Mouse (Mus musculus): ENCODE results near the gene Myo1e. TPM values are rescaled to one million over a fixed set of nuclear protein-coding genes. Genes with fewer than 3 reads are reported as not detected.

The Myo1e gene
- polyA plus RNA-seq, 1 experiment from 2014 or later: 15.2 TPM

DNA sequence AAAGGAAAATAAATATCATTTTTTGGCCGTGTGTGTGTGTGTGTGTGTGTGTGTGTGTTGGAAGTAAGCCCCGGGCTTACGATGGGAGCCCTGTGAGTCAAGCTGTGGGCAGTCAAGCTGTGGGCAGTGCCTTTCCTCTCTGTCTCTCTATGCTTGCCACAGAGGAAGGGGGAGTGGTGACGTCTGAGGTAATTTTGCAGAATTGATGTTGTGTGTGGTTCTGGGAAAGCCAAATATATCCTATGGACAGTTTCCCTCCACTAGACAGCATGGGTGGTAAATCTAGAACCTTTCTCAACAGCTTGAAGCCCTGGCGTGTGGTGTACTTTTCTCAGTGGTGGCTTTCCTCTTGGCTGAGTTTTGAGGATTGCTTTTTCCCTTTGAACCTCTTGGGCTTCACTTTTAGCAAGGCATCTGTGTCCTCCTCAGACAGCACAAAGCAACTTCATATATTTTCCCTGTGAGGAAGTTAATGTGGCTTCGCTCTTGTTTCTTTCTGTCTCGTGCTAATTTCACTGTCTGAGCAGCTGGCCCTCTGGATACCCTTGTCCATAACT is 77.5 kb downstream of the Myo1e start:
- 71% methylated on average over 7 of the region's 7 CpGs for WGBS
- Histone ChIP-seq H3K4me3 (no peak overlapping the region), H3K9me3 (replicated peaks) (no peaks in the 10 kb centered on the region), H3K27ac (ENCODE audit: poor library complexity, severe bottlenecking) (no peak overlapping the region), H3K4me1 (replicated peaks) (peaks cover 12% of the 10 kb centered on the region), H3K4me2 (no peak overlapping the region), H3K9ac (no peak overlapping the region), H3K27me3 (replicated peaks) (no peaks in the 10 kb centered on the region), H3K36me3 (no peaks in the 10 kb centered on the region)
- ATAC-seq (ENCODE audit: insufficient number of reproducible peaks, low FRiP score): no peak

DNA sequence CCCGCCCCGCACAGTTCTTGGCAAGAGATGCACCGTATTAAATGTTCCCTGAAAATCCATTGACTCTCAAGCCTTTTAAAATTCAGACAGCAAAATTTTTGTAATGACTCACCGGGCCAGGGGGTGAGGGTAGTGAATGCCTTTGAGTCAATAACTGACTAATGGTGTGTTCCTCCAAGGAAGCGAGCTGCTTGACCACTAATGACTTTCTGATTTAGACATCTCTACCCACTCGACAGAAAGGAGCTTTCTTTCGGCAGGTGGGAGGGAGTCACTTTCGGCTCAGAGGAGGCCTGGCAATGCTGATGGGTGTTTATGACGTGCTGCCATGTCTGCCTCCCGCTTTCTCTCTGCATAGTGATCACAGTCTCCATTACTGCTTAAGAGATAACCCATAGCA is 83.6 kb downstream of the Myo1e start:
- no peak for ATAC-seq (ENCODE audit: insufficient number of reproducible peaks, low FRiP score)
- no peak overlapping the region for H3K27ac ChIP-seq (ENCODE audit: poor library complexity, severe bottlenecking)
- WGBS: 74% methylated on average over 10 of the region's 10 CpGs

DNA sequence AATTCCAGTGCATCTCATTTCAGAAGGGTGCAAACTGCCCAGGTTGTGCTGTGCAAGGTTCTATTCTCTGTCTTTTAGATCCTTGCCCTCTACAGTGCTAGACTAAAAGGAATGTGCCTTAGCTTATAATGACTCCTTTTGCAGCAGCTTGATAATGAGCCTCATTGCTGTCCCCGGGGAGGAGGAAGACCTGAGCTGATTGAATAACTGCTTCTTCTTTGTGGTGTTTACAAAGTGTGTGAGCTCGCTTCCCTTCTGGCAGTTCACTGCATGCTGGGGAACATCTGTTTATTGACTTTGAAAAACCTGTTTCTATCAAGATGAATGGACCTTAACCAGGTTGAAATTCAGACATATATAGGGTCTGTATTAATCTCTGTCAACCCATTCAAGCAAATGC is 89.8 kb downstream of the Myo1e start:
- H3K9ac ChIP-seq: no peak overlapping the region
- H3K4me2 ChIP-seq: no peak overlapping the region
- ATAC-seq (ENCODE audit: insufficient number of reproducible peaks, low FRiP score): no peak
- peaks cover 3% of the 10 kb centered on the region; the same call in 1 of the 2 replicates for H3K9me3 ChIP-seq (replicated peaks)
- peaks cover 6% of the 10 kb centered on the region for H3K4me1 ChIP-seq (replicated peaks)
- no peak overlapping the region for H3K27ac ChIP-seq (ENCODE audit: poor library complexity, severe bottlenecking)
- no peaks in the 10 kb centered on the region for H3K27me3 ChIP-seq (replicated peaks)
- peaks cover 28% of the 10 kb centered on the region for H3K36me3 ChIP-seq
- 34% methylated on average over 2 of the region's 2 CpGs for WGBS
- no peak overlapping the region for H3K4me3 ChIP-seq

More for the DNA sequence above, 83.6 kb downstream of the Myo1e start:
- Histone ChIP-seq H3K4me2 (no peak overlapping the region), H3K36me3 (peaks cover 5% of the 10 kb centered on the region; the same call in 1 of the 2 replicates), H3K9ac (no peak overlapping the region), H3K4me1 (replicated peaks) (peaks cover 3% of the 10 kb centered on the region; the same call in 1 of the 2 replicates), H3K4me3 (no peak overlapping the region), H3K27me3 (replicated peaks) (no peaks in the 10 kb centered on the region), H3K9me3 (replicated peaks) (no peaks in the 10 kb centered on the region)

DNA sequence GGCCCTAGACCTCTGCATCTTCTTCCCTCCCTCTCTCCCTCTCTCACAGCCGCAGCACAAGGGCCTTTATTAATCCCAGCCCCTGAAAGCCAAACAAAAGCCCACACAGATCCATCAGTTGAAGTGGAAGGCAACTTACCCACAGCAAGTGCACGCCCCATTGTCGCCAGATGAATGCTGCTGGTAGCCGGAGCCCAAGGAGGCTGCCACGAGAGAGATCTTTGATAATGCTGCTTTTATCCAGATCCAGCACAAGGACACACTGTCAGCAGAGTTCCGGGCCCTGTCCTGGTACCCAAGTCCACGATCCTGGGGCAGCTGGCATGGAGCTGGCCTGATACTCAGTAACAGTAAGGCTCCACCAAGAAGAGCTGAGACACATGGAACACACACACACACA is 91.1 kb downstream of the Myo1e start:
- no peak for ATAC-seq (ENCODE audit: insufficient number of reproducible peaks, low FRiP score)
- H3K27ac ChIP-seq (ENCODE audit: poor library complexity, severe bottlenecking): no peak overlapping the region
- H3K4me3 ChIP-seq: no peak overlapping the region
- H3K9ac ChIP-seq: no peak overlapping the region
- H3K27me3 ChIP-seq (replicated peaks): no peaks in the 10 kb centered on the region
- H3K36me3 ChIP-seq: peaks cover 34% of the 10 kb centered on the region
- no peak overlapping the region for H3K4me2 ChIP-seq
- WGBS: 65% methylated on average over 7 of the region's 7 CpGs
- H3K9me3 ChIP-seq (replicated peaks): peaks cover 11% of the 10 kb centered on the region; the same call in 1 of the 2 replicates
- H3K4me1 ChIP-seq (replicated peaks): peaks cover 6% of the 10 kb centered on the region

DNA sequence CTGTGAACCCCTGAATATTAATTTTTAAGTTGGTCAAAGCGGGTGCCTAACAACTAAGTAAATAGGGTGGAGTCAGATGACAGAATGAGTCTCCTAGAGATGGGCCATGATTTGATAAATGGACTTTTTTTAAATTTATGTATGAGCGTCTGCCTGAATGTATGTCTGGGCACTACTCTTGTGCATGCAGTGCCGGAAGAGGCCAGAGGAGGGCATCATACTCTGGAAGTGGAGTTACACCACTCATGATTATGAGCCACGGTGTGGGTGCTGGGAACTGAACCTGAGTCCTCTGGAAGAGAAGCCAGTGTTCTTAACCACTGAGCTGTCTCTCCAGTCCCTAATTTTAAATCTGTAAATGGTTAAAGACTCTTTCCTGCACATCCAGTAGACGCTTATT is 93.6 kb downstream of the Myo1e start:
- no peak overlapping the region for H3K27ac ChIP-seq (ENCODE audit: poor library complexity, severe bottlenecking)
- no peaks in the 10 kb centered on the region for H3K27me3 ChIP-seq (replicated peaks)
- H3K4me1 ChIP-seq (replicated peaks): peaks cover 3% of the 10 kb centered on the region; the same call in 1 of the 2 replicates
- H3K4me2 ChIP-seq: no peak overlapping the region
- H3K4me3 ChIP-seq: no peak overlapping the region
- peaks cover 34% of the 10 kb centered on the region for H3K36me3 ChIP-seq
- no peak for ATAC-seq (ENCODE audit: insufficient number of reproducible peaks, low FRiP score)
- WGBS: 94% methylated on average over 5 of the region's 5 CpGs
- peaks cover 11% of the 10 kb centered on the region; the same call in 1 of the 2 replicates for H3K9me3 ChIP-seq (replicated peaks)
- no peak overlapping the region for H3K9ac ChIP-seq

DNA sequence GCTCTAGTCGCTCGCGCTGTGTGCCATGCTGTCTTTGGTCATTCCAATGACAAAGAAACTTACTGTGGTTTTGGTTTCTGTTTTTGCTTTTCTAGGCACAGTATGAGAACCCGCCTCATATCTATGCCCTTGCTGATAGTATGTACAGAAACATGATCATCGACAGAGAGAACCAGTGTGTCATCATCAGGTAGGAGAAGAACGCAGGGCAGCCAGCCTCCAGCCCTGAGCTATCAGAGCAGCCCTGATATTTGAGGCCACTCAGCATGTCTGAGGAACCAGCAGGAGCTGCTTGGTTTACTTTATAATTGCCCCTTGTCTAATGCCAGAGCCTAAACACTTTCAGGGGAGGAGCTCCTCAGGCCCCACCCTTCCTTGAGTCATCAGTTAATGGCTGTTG is 94.4 kb downstream of the Myo1e start:
- 87% methylated on average over 6 of the region's 6 CpGs for WGBS
- peaks cover 2% of the 10 kb centered on the region; the same call in 1 of the 2 replicates for H3K4me1 ChIP-seq (replicated peaks)
- peaks cover 11% of the 10 kb centered on the region; the same call in 1 of the 2 replicates for H3K9me3 ChIP-seq (replicated peaks)
- H3K4me3 ChIP-seq: no peak overlapping the region
- H3K27me3 ChIP-seq (replicated peaks): no peaks in the 10 kb centered on the region
- no peak overlapping the region for H3K4me2 ChIP-seq
- ATAC-seq (ENCODE audit: insufficient number of reproducible peaks, low FRiP score): no peak
- H3K9ac ChIP-seq: no peak overlapping the region
- peaks cover 34% of the 10 kb centered on the region for H3K36me3 ChIP-seq
- no peak overlapping the region for H3K27ac ChIP-seq (ENCODE audit: poor library complexity, severe bottlenecking)

DNA sequence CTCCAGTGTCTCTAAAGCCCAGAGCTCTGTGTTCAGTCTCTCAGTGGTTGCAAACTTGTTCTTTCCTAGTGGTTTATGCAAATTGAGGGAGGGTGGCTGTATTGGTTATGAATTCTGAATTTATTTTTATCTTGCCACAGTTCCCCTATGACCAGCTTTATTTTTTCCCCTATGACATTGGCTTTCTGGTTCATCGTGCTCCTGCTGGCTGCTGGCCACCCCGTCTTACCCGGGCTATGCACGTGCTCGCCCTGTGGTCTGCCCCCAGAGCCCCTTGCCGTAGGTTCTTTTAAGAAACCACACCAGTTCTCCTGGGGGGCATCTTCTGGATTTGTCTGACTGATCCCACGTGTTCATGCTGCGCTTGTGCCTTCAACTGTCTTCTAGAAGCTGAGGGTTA is 97.8 kb downstream of the Myo1e start:
- no peaks in the 10 kb centered on the region for H3K27me3 ChIP-seq (replicated peaks)
- peaks cover 11% of the 10 kb centered on the region; the same call in 1 of the 2 replicates for H3K9me3 ChIP-seq (replicated peaks)
- peaks cover 23% of the 10 kb centered on the region for H3K36me3 ChIP-seq
- H3K9ac ChIP-seq: no peak overlapping the region
- H3K27ac ChIP-seq (ENCODE audit: poor library complexity, severe bottlenecking): no peak overlapping the region
- no peak for ATAC-seq (ENCODE audit: insufficient number of reproducible peaks, low FRiP score)
- no peaks in the 10 kb centered on the region for H3K4me1 ChIP-seq (replicated peaks)
- no peak overlapping the region for H3K4me3 ChIP-seq
- 89% methylated on average over 8 of the region's 8 CpGs for WGBS
- H3K4me2 ChIP-seq: no peak overlapping the region

DNA sequence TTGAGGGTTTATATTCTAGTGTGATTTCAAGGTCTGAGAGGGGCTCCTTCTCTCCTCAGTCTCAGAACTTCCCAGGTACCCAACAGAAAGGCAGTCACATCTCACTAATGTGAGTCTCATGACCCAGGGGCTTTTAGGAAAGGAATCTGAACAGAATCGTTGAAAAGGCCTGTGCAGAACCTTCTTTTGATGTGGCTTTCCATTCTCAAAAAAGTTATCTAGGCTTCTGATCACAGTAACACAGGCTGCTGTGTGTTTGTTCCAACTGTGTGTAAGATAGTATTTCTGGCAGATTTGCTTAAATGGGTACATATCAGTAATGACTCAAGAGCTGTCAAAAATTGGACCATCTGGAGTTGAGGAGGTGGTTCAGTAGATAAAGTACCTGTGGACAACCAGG is 102.9 kb downstream of the Myo1e start:
- WGBS: 56% methylated on average over 1 of the region's 1 CpGs
- no peaks in the 10 kb centered on the region for H3K4me1 ChIP-seq (replicated peaks)
- H3K27me3 ChIP-seq (replicated peaks): no peaks in the 10 kb centered on the region
- ATAC-seq (ENCODE audit: insufficient number of reproducible peaks, low FRiP score): no peak
- no peak overlapping the region for H3K9ac ChIP-seq
- H3K9me3 ChIP-seq (replicated peaks): no peaks in the 10 kb centered on the region
- peaks cover 3% of the 10 kb centered on the region; the same call in 1 of the 2 replicates for H3K36me3 ChIP-seq
- H3K4me3 ChIP-seq: no peak overlapping the region
- H3K4me2 ChIP-seq: no peak overlapping the region
- H3K27ac ChIP-seq (ENCODE audit: poor library complexity, severe bottlenecking): no peak overlapping the region

DNA sequence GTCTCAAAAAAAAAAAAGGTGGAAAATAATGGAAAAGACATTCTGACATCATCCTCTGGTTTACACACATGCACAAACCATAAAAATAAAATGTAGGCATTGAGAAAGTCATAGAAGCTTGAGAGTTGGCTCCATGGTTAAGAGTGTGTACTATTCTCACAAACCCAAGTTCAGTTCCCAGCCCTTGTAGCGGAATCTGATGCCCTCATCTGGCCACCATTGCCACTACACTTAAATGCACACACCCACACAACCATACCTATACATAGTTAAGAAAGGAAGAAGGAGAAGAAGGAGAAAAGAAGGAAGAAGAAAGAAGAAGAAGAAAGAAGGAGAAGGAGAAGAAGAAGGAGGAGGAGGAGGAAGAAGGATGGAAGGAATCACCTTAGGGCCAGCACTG is 106.9 kb downstream of the Myo1e start:
- WGBS: 85% methylated on average over 1 of the region's 1 CpGs
- no peak for ATAC-seq (ENCODE audit: insufficient number of reproducible peaks, low FRiP score)

DNA sequence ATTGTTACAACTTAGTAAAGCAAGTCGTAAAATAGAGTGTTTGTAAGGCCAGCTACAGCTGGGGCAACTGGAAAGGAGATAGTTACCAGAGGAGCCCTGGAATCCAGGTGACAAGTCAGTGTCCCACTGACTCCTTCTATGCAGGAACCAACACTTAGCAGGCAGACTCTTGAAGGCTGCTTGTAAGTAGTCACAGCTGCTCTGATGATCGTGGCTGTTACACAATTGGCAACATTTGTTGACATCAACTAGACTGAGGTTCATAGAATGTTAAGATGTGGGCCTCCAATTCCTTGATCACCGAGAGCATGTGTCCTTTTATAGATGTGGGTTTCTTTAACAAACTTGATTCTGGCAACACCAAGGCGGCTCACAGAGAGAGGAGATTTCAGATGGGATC is 108.0 kb downstream of the Myo1e start:
- H3K4me3 ChIP-seq: no peak overlapping the region
- H3K4me2 ChIP-seq: no peak overlapping the region
- H3K9me3 ChIP-seq (replicated peaks): no peaks in the 10 kb centered on the region
- H3K27ac ChIP-seq (ENCODE audit: poor library complexity, severe bottlenecking): no peak overlapping the region
- no peak overlapping the region for H3K9ac ChIP-seq
- H3K36me3 ChIP-seq: peaks cover 3% of the 10 kb centered on the region; the same call in 1 of the 2 replicates
- H3K27me3 ChIP-seq (replicated peaks): no peaks in the 10 kb centered on the region
- peaks cover 7% of the 10 kb centered on the region for H3K4me1 ChIP-seq (replicated peaks)
- WGBS: 79% methylated on average over 4 of the region's 4 CpGs
- no peak for ATAC-seq (ENCODE audit: insufficient number of reproducible peaks, low FRiP score)

More for the DNA sequence above, 106.9 kb downstream of the Myo1e start:
- H3K27ac ChIP-seq (ENCODE audit: poor library complexity, severe bottlenecking): no peak overlapping the region
- no peaks in the 10 kb centered on the region for H3K27me3 ChIP-seq (replicated peaks)
- peaks cover 7% of the 10 kb centered on the region for H3K4me1 ChIP-seq (replicated peaks)
- H3K4me2 ChIP-seq: no peak overlapping the region
- no peak overlapping the region for H3K9ac ChIP-seq
- no peak overlapping the region for H3K4me3 ChIP-seq
- H3K36me3 ChIP-seq: peaks cover 3% of the 10 kb centered on the region; the same call in 1 of the 2 replicates
- no peaks in the 10 kb centered on the region for H3K9me3 ChIP-seq (replicated peaks)

DNA sequence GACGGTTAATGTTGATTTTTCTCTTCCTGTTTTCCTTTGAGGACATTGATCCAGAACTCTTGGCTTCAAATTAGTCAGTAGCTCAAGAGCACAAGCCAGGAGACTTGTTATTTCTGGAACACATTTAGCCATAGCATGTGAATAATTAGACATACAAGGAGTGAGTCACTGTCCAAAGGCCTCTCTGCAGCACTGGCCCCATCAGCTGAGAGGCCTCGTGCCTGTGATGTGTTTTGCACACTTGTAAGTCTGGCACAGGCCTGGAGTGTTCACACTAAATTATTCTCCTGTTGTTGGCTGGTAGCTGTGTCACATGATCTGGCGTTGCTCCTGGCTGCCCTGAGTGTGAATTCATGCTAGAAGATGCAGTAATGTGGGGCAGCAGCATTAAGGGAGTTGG is 111.5 kb downstream of the Myo1e start:
- 52% methylated on average over 3 of the region's 3 CpGs for WGBS
- no peaks in the 10 kb centered on the region for H3K27me3 ChIP-seq (replicated peaks)

DNA sequence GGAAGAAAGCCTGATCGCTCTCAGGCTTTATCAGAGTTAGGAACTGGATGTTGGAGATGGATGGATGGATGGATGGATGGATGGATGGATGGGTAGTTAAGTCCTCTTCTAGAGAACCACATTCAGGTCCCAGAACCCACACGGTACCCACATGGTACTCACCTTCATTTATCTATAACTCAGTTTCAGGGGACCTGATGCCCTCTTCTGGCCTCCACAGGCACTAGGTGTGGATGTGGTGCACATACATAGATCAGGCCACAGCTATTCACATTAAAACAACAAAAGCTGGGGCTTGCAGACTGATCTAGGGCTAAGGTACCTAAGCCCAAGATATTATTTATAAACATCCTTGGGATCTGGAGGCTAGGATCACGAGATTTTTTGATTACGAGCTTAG is 117.2 kb downstream of the Myo1e start:
- Histone ChIP-seq H3K27me3 (replicated peaks) (no peaks in the 10 kb centered on the region), H3K36me3 (peaks cover 18% of the 10 kb centered on the region; the same call in 1 of the 2 replicates), H3K9ac (no peak overlapping the region), H3K9me3 (replicated peaks) (no peaks in the 10 kb centered on the region), H3K4me1 (replicated peaks) (peaks cover 20% of the 10 kb centered on the region), H3K27ac (ENCODE audit: poor library complexity, severe bottlenecking) (no peak overlapping the region), H3K4me3 (no peak overlapping the region), H3K4me2 (no peak overlapping the region)
- WGBS: 87% methylated on average over 4 of the region's 4 CpGs
- no peak for ATAC-seq (ENCODE audit: insufficient number of reproducible peaks, low FRiP score)

More for the DNA sequence above, 111.5 kb downstream of the Myo1e start:
- Histone ChIP-seq H3K4me3 (no peak overlapping the region), H3K27ac (ENCODE audit: poor library complexity, severe bottlenecking) (no peak overlapping the region), H3K4me2 (no peak overlapping the region), H3K36me3 (peaks cover 1% of the 10 kb centered on the region; the same call in 1 of the 2 replicates), H3K4me1 (replicated peaks) (peaks cover 7% of the 10 kb centered on the region), H3K9me3 (replicated peaks) (no peaks in the 10 kb centered on the region), H3K9ac (no peak overlapping the region)
- ATAC-seq (ENCODE audit: insufficient number of reproducible peaks, low FRiP score): no peak

Data from heart, embryonic 12.5 days (tissue).